Mouse (Mus musculus): ENCODE measurements around the gene Gm7544.
"Not testable (repeated sequence)": the region's sequence is repeated elsewhere in the genome, so short reads cannot be mapped to it uniquely, and the experiment has no call there.

DNA sequence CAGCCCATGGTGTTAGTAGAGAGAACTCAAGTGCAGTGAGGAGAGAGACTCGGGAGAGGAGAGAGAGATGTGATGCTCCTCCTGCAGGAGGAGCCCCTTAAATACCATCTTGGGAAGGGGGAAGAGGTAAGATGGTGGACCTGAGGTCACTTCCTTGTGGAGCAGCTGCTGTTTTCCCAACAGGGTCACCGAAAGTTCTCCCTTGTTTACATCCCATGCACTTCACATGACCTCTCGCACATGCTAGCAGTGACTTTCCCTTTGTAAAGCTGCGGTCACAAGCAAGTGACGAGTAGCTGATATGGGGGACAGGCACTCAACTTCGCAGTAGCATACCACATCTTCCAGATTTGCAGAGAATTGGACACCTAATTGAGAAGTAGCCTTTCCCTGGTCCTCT is 24.5 kb downstream of the Gm7544 start, which contains the start of gene Gm6217:
- not testable (repeated sequence) for TF ChIP-seq ZKSCAN1 (IDR thresholded peaks at IDR 0.05; ENCODE audit: borderline replicate concordance, low read depth, low read length); EP300 (IDR thresholded peaks at IDR 0.05; ENCODE audit: low read length); RCOR1 (conservative IDR thresholded peaks at IDR 0.05; ENCODE audit: low read depth, low read length); NELFE (IDR thresholded peaks at IDR 0.05; ENCODE audit: low read depth, low read length); ETS1 (conservative IDR thresholded peaks at IDR 0.05; ENCODE audit: low read depth, low read length); CTCF (conservative IDR thresholded peaks at IDR 0.05 in 1 of 2, IDR thresholded peaks at IDR 0.05 in 1 of 2; ENCODE audit: low read depth in 2 of 2, low read length in 2 of 2); USF1 (IDR thresholded peaks at IDR 0.05; ENCODE audit: low read depth, low read length); E2F4 (IDR thresholded peaks at IDR 0.05; ENCODE audit: insufficient replicate concordance, low read depth, low read length); HCFC1 (IDR thresholded peaks at IDR 0.05; ENCODE audit: low read depth, low read length); TBP (conservative IDR thresholded peaks at IDR 0.05; ENCODE audit: low read depth, low read length); NRF1 (IDR thresholded peaks at IDR 0.05; ENCODE audit: low read depth, low read length)

Data from CH12.LX (cell line).